Mouse (Mus musculus) kidney, adult 2 months (tissue): ENCODE data around the gene Scarf2. TPM values are rescaled to one million over a fixed set of nuclear protein-coding genes. Genes with fewer than 3 reads are reported as not detected.

ENCODE experiments used
- DNase-seq: peaks from one replicate; pipeline ENCODE4 v3.0.0; 2021
- H3K27ac ChIP-seq: fragments of 200-500 bp; 2 replicates; pipeline ENCODE4 v1.5.1; 2012; ENCODE audit warnings: low read depth, low read length, control low read depth, inconsistent platforms; ENCODE audit not compliant: insufficient read depth
- H3K27me3 ChIP-seq: fragments of 200-500 bp; replicated peaks from 2 replicates; pipeline ENCODE4 v1.6.1; 2012; ENCODE audit warnings: mild to moderate bottlenecking, moderate library complexity, low read length, inconsistent platforms; ENCODE audit not compliant: control insufficient read depth, insufficient read depth
- H3K36me3 ChIP-seq: fragments of 200-500 bp; 2 replicates; pipeline ENCODE4 v1.6.1; 2012; ENCODE audit warnings: mild to moderate bottlenecking, moderate library complexity, low read length, inconsistent platforms; ENCODE audit not compliant: control insufficient read depth, insufficient read depth
- H3K4me1 ChIP-seq: fragments of 200-500 bp; 2 replicates; pipeline ENCODE4 v1.6.1; 2011; ENCODE audit warnings: low read length; ENCODE audit not compliant: control insufficient read depth, insufficient read depth
- H3K4me3 ChIP-seq: fragments of 200-500 bp; 2 replicates; pipeline ENCODE4 v1.5.1; 2011; ENCODE audit warnings: mild to moderate bottlenecking, low read depth, low read length, control low read depth; ENCODE audit not compliant: insufficient read depth
- CTCF ChIP-seq: fragments of 200-500 bp; conservative IDR thresholded peaks from 2 replicates; pipeline ENCODE4 v1.5.1; 2011; ENCODE audit warnings: low read depth, mild to moderate bottlenecking, control low read depth, low read length, moderate library complexity, mixed read lengths; ENCODE audit not compliant: insufficient read depth, insufficient read length
- POLR2A ChIP-seq: fragments of 200-500 bp; IDR thresholded peaks from one replicate; pipeline ENCODE4 v1.6.1; 2011; ENCODE audit warnings: low read depth, low read length, control low read depth
- WGBS: fragments of 180-500 bp; shearing (Covaris S2); methylation state at CpG from one replicate; pipeline ENCODE4 v1.1.7; 2018; 5-methylcytosine and 5-hydroxymethylcytosine counted together
- polyA plus RNA-seq: library from polyadenylated mRNA; depleted of rRNA; stranded (reverse); fragments of >200 nt; gene quantifications from 2 replicates; pipeline ENCODE4 v1.2.3, GENCODE M21; 2012; rRNA removed

Scarf2 gene
- polyA plus RNA-seq, 1 experiment: 26.8 TPM

- Histone ChIP-seq H3K27ac (no peak overlapping the region), H3K36me3 (peaks cover 2% of the 10 kb centered on the region; the same call in 1 of the 2 replicates), H3K4me3 (no peak overlapping the region), H3K27me3 (no peaks in the 10 kb centered on the region), H3K4me1 (no peaks in the 10 kb centered on the region)
- no peak for DNase-seq
- 97% methylated on average over 1 of the region's 1 CpGs for WGBS
- TF ChIP-seq CTCF: no peak
- no peak for TF ChIP-seq POLR2A
Observed at GRCm38 (mm10) chr16:17851860-17852259, 54.8 kb downstream of the Scarf2 start.

GRCm38 (mm10) chr16:17853263-17853662 is 56.2 kb downstream of the Scarf2 start:
- H3K4me3 ChIP-seq: no peak overlapping the region
- no peak for DNase-seq
- H3K36me3 ChIP-seq: peaks cover 2% of the 10 kb centered on the region; the same call in 1 of the 2 replicates
- WGBS: 88% methylated on average over 2 of the region's 2 CpGs
- no peaks in the 10 kb centered on the region for H3K27me3 ChIP-seq
- no peak for TF ChIP-seq CTCF
- TF ChIP-seq POLR2A: no peak
- H3K4me1 ChIP-seq: no peaks in the 10 kb centered on the region
- H3K27ac ChIP-seq: no peak overlapping the region

- H3K27me3 ChIP-seq: no peaks in the 10 kb centered on the region
- TF ChIP-seq POLR2A (no peak), CTCF (no peak)
- H3K36me3 ChIP-seq: no peaks in the 10 kb centered on the region
- no peak overlapping the region for H3K4me3 ChIP-seq
- 90% methylated on average over 7 of the region's 7 CpGs for WGBS
- H3K4me1 ChIP-seq: no peaks in the 10 kb centered on the region
- H3K27ac ChIP-seq: no peak overlapping the region
- DNase-seq: no peak
Observed at GRCm38 (mm10) chr16:17857157-17857556, 60.1 kb downstream of the Scarf2 start.

Other genes with a start within 250 kb of the Scarf2 start
- gene Lrrc74b, start 236.0 kb upstream of the Scarf2 start, polyA plus RNA-seq: 0.05 and 0.11 TPM in 2 replicates
- 0.86 and 1.1 TPM in 2 replicates for gene P2rx6, start 235.4 kb upstream of the Scarf2 start, polyA plus RNA-seq
- 8.1 and 9.1 TPM in 2 replicates for gene Slc7a4, start 214.1 kb upstream of the Scarf2 start, polyA plus RNA-seq
- 53.0 and 53.8 TPM in 2 replicates for gene Smpd4, start 177.9 kb upstream of the Scarf2 start, polyA plus RNA-seq
- 0.42 and 1.0 TPM in 2 replicates for gene Ccdc74a, start 150.8 kb upstream of the Scarf2 start, polyA plus RNA-seq
- gene Med15, start 64.4 kb upstream of the Scarf2 start, polyA plus RNA-seq: 48.6 and 54.3 TPM in 2 replicates
- gene Klhl22, start 37.7 kb upstream of the Scarf2 start, polyA plus RNA-seq: 50.9 and 69.4 TPM in 2 replicates
- 6.2 and 7.9 TPM in 2 replicates for gene B830017H08Rik, start 35.8 kb downstream of the Scarf2 start, polyA plus RNA-seq
- gene Car15, start 41.1 kb downstream of the Scarf2 start, polyA plus RNA-seq: 372 and 440 TPM in 2 replicates
- 7.7 and 10.3 TPM in 2 replicates for gene Gm20518, start 94.4 kb downstream of the Scarf2 start, polyA plus RNA-seq
- gene Tssk1, start 96.9 kb downstream of the Scarf2 start, polyA plus RNA-seq: 0.12 and 0.14 TPM in 2 replicates
- 99.8 and 127 TPM in 2 replicates for gene Dgcr2, start 101.3 kb downstream of the Scarf2 start, polyA plus RNA-seq
- 0.05 and 0.27 TPM in 2 replicates for gene Tssk2, start 101.4 kb downstream of the Scarf2 start, polyA plus RNA-seq
- gene Ess2, start 114.1 kb downstream of the Scarf2 start, polyA plus RNA-seq: 14.2 and 16.2 TPM in 2 replicates
- gene Gsc2, start 117.8 kb downstream of the Scarf2 start, polyA plus RNA-seq: not detected in 2 replicates
- gene Slc25a1, start 130.9 kb downstream of the Scarf2 start, polyA plus RNA-seq: 300 and 304 TPM in 2 replicates
- gene Vpreb2, start 183.1 kb downstream of the Scarf2 start, polyA plus RNA-seq: not detected in 2 replicates